Mouse (Mus musculus) midbrain, embryonic 15.5 days (tissue): ENCODE measurements around the gene Fgf8. TPM values are rescaled to one million over a fixed set of nuclear protein-coding genes. Genes with fewer than 3 reads are reported as not detected.
A peak's percentile ranks its signal among the peaks of the same experiment; 100 is the strongest.

Experiments used
- ATAC-seq: fragments of 200-750 bp; cut with Nextera tagmentation; replicated peaks from 2 replicates; pipeline ENCODE4 v1.8.0; 2017; ENCODE audit warnings: moderate TSS enrichment
- H3K27ac ChIP-seq: fragments of 300-500 bp; sonication (generic); 2 replicates; pipeline ENCODE4 v1.5.1; 2015; ENCODE audit warnings: mild to moderate bottlenecking, inconsistent platforms
- H3K27me3 ChIP-seq: fragments of 300-500 bp; sonication (generic); replicated peaks from 2 replicates; pipeline ENCODE4 v1.6.1; 2015; ENCODE audit warnings: inconsistent platforms
- H3K36me3 ChIP-seq: fragments of 300-500 bp; sonication (generic); replicated peaks from 2 replicates; pipeline ENCODE4 v1.6.1; 2015; ENCODE audit warnings: inconsistent platforms
- H3K4me1 ChIP-seq: fragments of 300-500 bp; sonication (generic); 2 replicates; pipeline ENCODE4 v1.6.1; 2015; ENCODE audit warnings: inconsistent platforms
- H3K4me2 ChIP-seq: fragments of 300-500 bp; sonication (generic); 2 replicates; pipeline ENCODE4 v1.6.1; 2015; ENCODE audit warnings: inconsistent platforms, mild to moderate bottlenecking, moderate library complexity
- H3K4me3 ChIP-seq: fragments of 300-500 bp; sonication (generic); 2 replicates; pipeline ENCODE4 v1.5.1; 2015; ENCODE audit warnings: mild to moderate bottlenecking, inconsistent platforms
- H3K9ac ChIP-seq: fragments of 300-500 bp; sonication (generic); 2 replicates; pipeline ENCODE4 v1.6.1; 2015; ENCODE audit warnings: mild to moderate bottlenecking, inconsistent platforms
- H3K9me3 ChIP-seq: fragments of 300-500 bp; sonication (generic); 2 replicates; pipeline ENCODE4 v1.6.1; 2016; ENCODE audit warnings: inconsistent platforms
- WGBS: fragments of 180-500 bp; shearing (Covaris S2); methylation state at CpG from one replicate; pipeline ENCODE4 v1.1.7; 2015; ENCODE audit warnings: mixed read lengths; 5-methylcytosine and 5-hydroxymethylcytosine counted together
- polyA plus RNA-seq: library from polyadenylated mRNA; unstranded; fragments of >200 nt; fragmentation: Nextera tagmentation; extraction: Ambion mirVana; gene quantifications from 2 replicates; pipeline ENCODE4 v1.2.1, GENCODE M21; 2015

The Fgf8 gene
- polyA plus RNA-seq, 1 experiment from 2014 or later, result 1.2 TPM

DNA sequence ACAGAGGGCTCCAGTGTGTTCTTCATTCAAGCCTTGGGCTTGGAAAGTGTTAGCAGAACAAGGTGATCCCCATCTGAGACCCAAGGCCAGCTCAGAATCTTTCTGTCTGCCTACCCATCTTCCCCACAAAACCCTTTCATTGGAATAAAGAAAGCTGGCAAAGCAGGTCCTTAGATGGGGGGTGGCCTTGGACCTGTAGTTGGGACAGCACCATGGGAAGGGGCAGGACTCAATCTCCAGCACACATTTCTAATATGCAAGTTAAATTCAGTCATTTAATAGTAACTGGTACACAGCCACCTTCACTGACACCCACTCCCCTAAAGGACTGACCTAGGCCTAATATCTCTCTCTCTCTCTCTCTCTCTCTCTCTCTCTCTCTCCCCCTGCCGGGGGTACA is 6.5 kb downstream of the Fgf8 start:
- no peak overlapping the region for H3K4me2 ChIP-seq
- 38% methylated on average over 1 of the region's 1 CpGs for WGBS
- no peak overlapping the region for H3K27ac ChIP-seq
- ATAC-seq, result no peak
- no peak overlapping the region for H3K9ac ChIP-seq
- H3K4me1 ChIP-seq, result peaks cover 18% of the 10 kb centered on the region
- no peak overlapping the region for H3K4me3 ChIP-seq
- no peaks in the 10 kb centered on the region for H3K9me3 ChIP-seq
- H3K27me3 ChIP-seq, result peaks cover 94% of the 10 kb centered on the region
- H3K36me3 ChIP-seq, result no peaks in the 10 kb centered on the region

GRCm38 (mm10) chr19:45734762-45735161 is 8.0 kb downstream of the Fgf8 start:
- Histone ChIP-seq H3K4me2 (no peak overlapping the region), H3K9me3 (no peaks in the 10 kb centered on the region), H3K9ac (no peak overlapping the region), H3K27me3 (peaks cover 95% of the 10 kb centered on the region), H3K27ac (no peak overlapping the region), H3K36me3 (no peaks in the 10 kb centered on the region), H3K4me1 (peaks cover 17% of the 10 kb centered on the region), H3K4me3 (no peak overlapping the region)
- 43% methylated on average over 7 of the region's 7 CpGs for WGBS
- no peak for ATAC-seq

DNA sequence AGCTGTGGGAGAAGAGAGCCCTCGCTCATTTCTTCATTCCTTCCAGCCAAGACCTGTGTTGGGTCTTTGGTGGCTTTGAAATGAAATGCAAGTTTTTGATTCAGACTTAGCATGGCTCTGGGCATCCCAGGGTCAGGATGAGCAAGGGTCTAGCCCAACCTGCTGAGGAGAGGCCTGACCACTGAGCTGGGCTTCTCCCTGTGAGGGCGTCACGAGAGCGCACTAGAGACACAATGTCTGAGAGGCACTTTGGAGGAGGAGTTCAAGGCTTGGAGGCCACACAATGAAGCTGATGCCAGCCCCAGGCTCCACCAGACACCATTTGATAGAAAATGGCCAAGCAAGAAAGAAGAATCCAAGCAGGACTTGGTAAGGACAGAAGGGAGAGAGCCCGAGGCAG is 8.5 kb downstream of the Fgf8 start:
- Histone ChIP-seq H3K27ac (no peak overlapping the region), H3K9ac (no peak overlapping the region), H3K27me3 (peaks cover 91% of the 10 kb centered on the region), H3K4me2 (no peak overlapping the region), H3K4me3 (no peak overlapping the region), H3K36me3 (no peaks in the 10 kb centered on the region), H3K4me1 (peaks cover 17% of the 10 kb centered on the region), H3K9me3 (no peaks in the 10 kb centered on the region)
- 75% methylated on average over 5 of the region's 5 CpGs for WGBS
- no peak for ATAC-seq

GRCm38 (mm10) chr19:45733564-45733963 is 9.2 kb downstream of the Fgf8 start:
- H3K9ac ChIP-seq, result no peak overlapping the region
- H3K4me3 ChIP-seq, result no peak overlapping the region
- H3K9me3 ChIP-seq, result no peaks in the 10 kb centered on the region
- no peaks in the 10 kb centered on the region for H3K36me3 ChIP-seq
- no peak overlapping the region for H3K27ac ChIP-seq
- H3K4me1 ChIP-seq, result peaks cover 17% of the 10 kb centered on the region
- no peak overlapping the region for H3K4me2 ChIP-seq
- no peak for ATAC-seq
- 9% methylated on average over 10 of the region's 10 CpGs for WGBS
- peaks cover 88% of the 10 kb centered on the region for H3K27me3 ChIP-seq

GRCm38 (mm10) chr19:45731658-45732057 is 11.1 kb downstream of the Fgf8 start:
- peaks cover 84% of the 10 kb centered on the region for H3K27me3 ChIP-seq

GRCm38 (mm10) chr19:45730042-45730441 is 12.7 kb downstream of the Fgf8 start:
- WGBS, result 71% methylated on average over 8 of the region's 8 CpGs
- Histone ChIP-seq H3K9ac (no peak overlapping the region), H3K27me3 (peaks cover 81% of the 10 kb centered on the region), H3K4me1 (0 out of 2 replicates have a peak, but pooled peaks cover 2% of the 10 kb centered on the region), H3K4me2 (no peak overlapping the region), H3K4me3 (no peak overlapping the region), H3K27ac (no peak overlapping the region), H3K9me3 (no peaks in the 10 kb centered on the region), H3K36me3 (no peaks in the 10 kb centered on the region)
- no peak for ATAC-seq

More at GRCm38 (mm10) chr19:45731658-45732057, 11.1 kb downstream of the Fgf8 start:
- WGBS, result 84% methylated on average over 7 of the region's 7 CpGs
- Histone ChIP-seq H3K4me2 (no peak overlapping the region), H3K36me3 (no peaks in the 10 kb centered on the region), H3K27ac (no peak overlapping the region), H3K9me3 (no peaks in the 10 kb centered on the region), H3K9ac (no peak overlapping the region), H3K4me3 (no peak overlapping the region), H3K4me1 (peaks cover 2% of the 10 kb centered on the region)
- ATAC-seq, result no peak

GRCm38 (mm10) chr19:45727231-45727630 is 15.5 kb downstream of the Fgf8 start:
- Histone ChIP-seq H3K4me3 (no peak overlapping the region), H3K27ac (no peak overlapping the region), H3K9ac (no peak overlapping the region), H3K4me2 (no peak overlapping the region), H3K27me3 (peaks cover 59% of the 10 kb centered on the region), H3K4me1 (no peaks in the 10 kb centered on the region), H3K9me3 (no peaks in the 10 kb centered on the region), H3K36me3 (no peaks in the 10 kb centered on the region)
- no peak for ATAC-seq
- 76% methylated on average over 10 of the region's 10 CpGs for WGBS

DNA sequence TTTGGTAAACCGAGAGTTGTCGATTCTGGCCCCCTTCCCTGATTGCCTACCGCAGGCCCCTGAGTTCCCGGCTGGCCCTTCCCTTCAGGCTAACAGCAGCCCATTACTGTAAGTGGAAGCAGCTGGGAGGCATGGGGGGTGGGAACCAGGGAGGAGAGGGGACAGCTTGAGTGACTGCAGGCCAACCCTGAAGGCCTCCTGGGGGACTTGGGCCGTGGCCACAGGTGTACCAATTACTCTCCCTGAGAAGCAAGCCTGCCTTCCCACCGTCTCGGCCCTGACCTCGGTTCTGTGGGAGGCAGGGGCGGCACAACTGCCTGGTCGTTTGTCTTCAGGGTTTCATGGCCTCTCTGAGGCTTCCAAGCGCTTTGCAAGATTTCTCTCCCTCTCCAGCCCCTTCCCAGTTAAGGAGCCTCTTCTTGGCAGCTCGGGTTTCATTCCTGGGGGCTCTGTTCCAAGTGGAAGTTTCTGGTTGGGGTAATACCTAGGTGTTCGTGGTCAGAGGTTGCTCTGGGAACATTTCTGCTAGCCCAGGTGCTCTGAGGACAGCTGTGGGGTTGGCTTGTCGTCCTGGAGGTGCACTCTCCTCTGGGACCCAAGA is 16.9 kb downstream of the Fgf8 start:
- H3K9me3 ChIP-seq, result no peaks in the 10 kb centered on the region
- no peak overlapping the region for H3K4me3 ChIP-seq
- H3K9ac ChIP-seq, result no peak overlapping the region
- H3K36me3 ChIP-seq, result no peaks in the 10 kb centered on the region
- H3K27me3 ChIP-seq, result peaks cover 54% of the 10 kb centered on the region
- H3K4me1 ChIP-seq, result no peaks in the 10 kb centered on the region
- 52% methylated on average over 14 of the region's 14 CpGs for WGBS
- no peak overlapping the region for H3K4me2 ChIP-seq
- ATAC-seq, result no peak
- H3K27ac ChIP-seq, result no peak overlapping the region

- Histone ChIP-seq H3K27ac (no peak overlapping the region), H3K4me3 (no peak overlapping the region), H3K4me1 (peaks cover 14% of the 10 kb centered on the region), H3K9ac (no peak overlapping the region), H3K27me3 (peaks cover 46% of the 10 kb centered on the region), H3K36me3 (no peaks in the 10 kb centered on the region), H3K4me2 (no peak overlapping the region), H3K9me3 (no peaks in the 10 kb centered on the region)
- no peak for ATAC-seq
- WGBS, result 80% methylated on average over 5 of the region's 5 CpGs
These were observed 20.5 kb downstream of the Fgf8 start for GRCm38 (mm10) chr19:45722188-45722587.

GRCm38 (mm10) chr19:45718286-45718685 is 24.4 kb downstream of the Fgf8 start:
- ATAC-seq, result peak; percentile 34; the same call in 1 of the 2 replicates
- peak overlapping the region; percentile 53 for H3K4me2 ChIP-seq
- H3K27me3 ChIP-seq, result peaks cover 27% of the 10 kb centered on the region
- peak overlapping the region; percentile 42; the same call in 1 of the 2 replicates for H3K9ac ChIP-seq
- H3K4me1 ChIP-seq, result peaks cover 23% of the 10 kb centered on the region
- H3K4me3 ChIP-seq, result peak overlapping the region; percentile 31
- H3K36me3 ChIP-seq, result no peaks in the 10 kb centered on the region
- H3K9me3 ChIP-seq, result no peaks in the 10 kb centered on the region
- H3K27ac ChIP-seq, result peak overlapping the region; percentile 83
- 45% methylated on average over 3 of the region's 3 CpGs for WGBS

DNA sequence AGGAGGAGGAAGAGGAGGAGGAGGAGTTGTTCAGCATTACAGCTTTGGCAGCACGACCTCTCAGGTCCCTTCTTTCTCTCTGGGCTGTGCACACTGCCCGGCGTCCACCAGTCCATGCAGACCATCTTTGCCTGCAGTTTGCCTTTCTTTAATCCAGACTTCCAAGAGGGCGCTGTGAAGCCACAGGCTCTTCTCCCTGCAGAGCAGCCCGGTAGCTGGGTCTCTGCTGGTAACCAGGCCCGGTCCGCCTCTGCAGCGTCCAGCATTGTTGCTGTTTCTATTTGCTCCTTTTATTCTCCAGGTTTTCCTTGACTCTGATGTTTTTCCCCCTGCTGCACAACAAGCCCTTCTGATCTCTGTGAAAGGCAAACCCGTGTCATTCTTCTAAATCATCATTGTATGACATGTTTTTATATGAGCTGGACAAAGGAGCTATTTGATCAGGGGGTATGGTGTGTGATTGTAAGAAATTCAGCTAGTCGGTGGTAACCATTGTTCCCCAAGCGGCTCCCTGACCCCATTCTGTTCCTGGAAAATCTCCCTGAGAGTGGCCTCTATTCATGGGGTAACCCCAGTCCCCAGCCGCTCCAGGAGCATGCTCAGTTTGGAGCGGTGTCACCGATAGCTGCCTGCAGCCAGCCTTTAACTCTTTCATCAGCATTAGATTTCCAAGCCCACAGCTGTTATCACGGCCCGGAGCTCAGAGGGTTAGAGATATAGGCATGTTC is 25.1 kb downstream of the Fgf8 start:
- under 1% methylated on average over 16 of the region's 16 CpGs for WGBS
- Histone ChIP-seq H3K27ac (peak overlapping the region; percentile 83), H3K4me3 (peak overlapping the region; percentile 31), H3K27me3 (peaks cover 27% of the 10 kb centered on the region), H3K36me3 (no peaks in the 10 kb centered on the region), H3K9ac (peak overlapping the region; percentile 42), H3K4me1 (peaks cover 23% of the 10 kb centered on the region), H3K9me3 (no peaks in the 10 kb centered on the region), H3K4me2 (peak overlapping the region; percentile 53)
- ATAC-seq, result peak; percentile 94

DNA sequence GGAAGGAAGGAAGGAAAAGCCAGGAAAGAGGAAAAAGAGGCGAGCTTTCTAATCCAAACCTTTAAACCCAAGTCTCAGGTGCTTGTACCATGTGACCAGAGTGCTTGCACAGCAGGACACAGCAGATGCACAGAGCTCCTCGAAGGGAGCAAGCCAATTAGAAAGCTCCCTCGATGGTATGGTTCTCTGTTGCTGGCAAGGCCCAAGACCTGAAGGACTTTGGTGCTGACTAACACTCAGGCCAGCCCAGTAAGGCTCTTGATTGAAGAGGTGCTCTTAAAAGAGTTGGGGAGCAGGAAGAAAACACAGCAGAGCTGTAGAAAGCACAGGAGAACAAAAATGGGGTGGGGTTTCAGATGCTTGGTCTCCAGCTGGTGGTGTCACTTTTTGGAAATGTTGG is 34.0 kb downstream of the Fgf8 start:
- no peaks in the 10 kb centered on the region for H3K9me3 ChIP-seq
- no peaks in the 10 kb centered on the region for H3K4me1 ChIP-seq
- no peak overlapping the region for H3K9ac ChIP-seq
- no peak overlapping the region for H3K4me2 ChIP-seq
- ATAC-seq, result no peak
- no peak overlapping the region for H3K4me3 ChIP-seq
- WGBS, result 75% methylated on average over 3 of the region's 3 CpGs
- H3K27me3 ChIP-seq, result no peaks in the 10 kb centered on the region; the same call in 1 of the 2 replicates
- no peaks in the 10 kb centered on the region for H3K36me3 ChIP-seq
- H3K27ac ChIP-seq, result no peak overlapping the region

GRCm38 (mm10) chr19:45696281-45696600 is 46.5 kb downstream of the Fgf8 start:
- no peaks in the 10 kb centered on the region for H3K36me3 ChIP-seq
- H3K4me2 ChIP-seq, result no peak overlapping the region
- no peak for ATAC-seq
- no peak overlapping the region for H3K4me3 ChIP-seq
- no peak overlapping the region for H3K27ac ChIP-seq
- peaks cover 3% of the 10 kb centered on the region; the same call in 1 of the 2 replicates for H3K4me1 ChIP-seq
- 46% methylated on average over 6 of the region's 6 CpGs for WGBS
- no peaks in the 10 kb centered on the region for H3K9me3 ChIP-seq
- H3K9ac ChIP-seq, result no peak overlapping the region
- peaks cover 21% of the 10 kb centered on the region for H3K27me3 ChIP-seq
